Mouse (Mus musculus): Measurements from ENCODE around the gene Mtif3.

Mtif3 gene

DNA sequence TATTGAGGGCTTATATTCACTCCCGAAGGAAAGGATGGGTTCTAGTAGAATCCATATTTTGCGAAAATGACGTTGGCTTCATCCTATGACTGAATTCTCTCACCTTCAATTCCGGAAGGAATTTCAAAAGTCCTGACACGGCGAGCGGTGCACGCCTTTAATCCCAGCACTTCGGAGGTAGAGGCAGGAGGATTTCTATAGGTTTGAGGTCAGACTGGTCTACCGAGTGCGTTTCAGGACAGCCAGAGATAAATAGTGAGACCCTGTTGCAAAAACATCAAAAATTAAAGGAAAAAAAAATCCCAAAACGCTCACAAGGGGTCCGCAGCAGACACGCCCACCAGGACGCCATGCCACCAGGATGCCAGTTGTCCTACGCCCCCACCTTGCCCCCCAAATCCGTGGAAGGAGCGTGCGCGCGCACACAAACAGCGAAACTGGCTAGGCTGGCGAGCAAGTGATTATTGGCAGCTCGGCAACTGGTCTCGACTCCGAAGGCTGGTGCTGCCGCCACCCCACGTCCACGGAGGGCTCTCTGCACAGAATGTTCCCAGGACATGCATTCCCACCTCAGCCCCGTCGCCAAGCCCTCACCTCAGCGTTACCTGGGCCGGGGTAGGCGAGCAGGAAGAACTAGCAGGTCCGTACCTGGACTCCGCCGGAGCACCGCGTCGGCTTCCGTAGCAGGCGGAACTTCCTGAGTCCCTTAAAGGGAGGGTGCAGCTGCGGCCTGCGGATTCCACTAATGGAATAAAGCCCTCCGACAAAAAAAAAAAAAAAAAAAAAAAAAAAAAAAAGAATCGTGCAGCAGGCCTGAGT, at the start of gene Mtif3:
TSS of gene Mtif3 (minus strand) at position 683 of the 819 bp plus-strand sequence.
- peak; percentile 67 to 78 for DNase-seq

DNA sequence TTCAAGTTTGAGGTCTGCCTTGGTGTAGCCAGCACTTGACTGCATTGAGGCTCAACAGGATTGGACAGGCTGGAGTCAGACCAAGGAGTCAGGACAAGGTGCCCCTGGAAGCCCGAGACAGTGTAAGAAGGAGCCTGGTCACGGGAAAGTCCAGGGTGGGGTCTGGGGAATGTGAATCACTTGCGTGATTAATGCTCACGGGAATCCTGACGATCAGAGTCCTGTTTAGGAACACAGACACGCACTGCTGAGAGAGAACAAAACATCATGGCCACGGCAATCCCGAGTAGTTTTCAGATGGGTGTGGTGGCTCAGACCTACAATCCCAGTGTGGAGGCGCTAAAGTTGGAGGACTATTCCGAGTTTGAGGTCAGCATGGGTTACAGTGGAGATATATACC, 47.7 kb upstream of the Mtif3 start:
- no peak for DNase-seq

DNA sequence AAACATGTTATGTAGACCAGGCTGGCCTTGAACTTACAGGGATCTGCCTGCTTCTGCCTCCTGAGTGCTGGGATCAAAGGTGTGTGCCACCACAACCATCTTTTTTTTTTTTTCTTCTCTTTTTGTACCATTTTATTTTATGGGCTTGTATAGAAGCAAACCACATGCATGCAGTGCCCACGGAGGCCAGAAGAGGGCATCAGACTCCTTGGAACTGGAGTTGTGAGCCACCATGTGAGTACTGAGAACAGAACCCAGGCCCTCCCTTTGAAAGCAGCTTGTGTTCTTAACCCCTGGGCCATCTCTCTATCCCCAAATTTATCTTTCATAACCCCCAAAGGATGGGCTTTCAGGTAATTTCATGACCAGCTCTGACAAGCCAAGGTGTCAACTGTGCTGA, 39.7 kb upstream of the Mtif3 start:
- no peak for DNase-seq

DNA sequence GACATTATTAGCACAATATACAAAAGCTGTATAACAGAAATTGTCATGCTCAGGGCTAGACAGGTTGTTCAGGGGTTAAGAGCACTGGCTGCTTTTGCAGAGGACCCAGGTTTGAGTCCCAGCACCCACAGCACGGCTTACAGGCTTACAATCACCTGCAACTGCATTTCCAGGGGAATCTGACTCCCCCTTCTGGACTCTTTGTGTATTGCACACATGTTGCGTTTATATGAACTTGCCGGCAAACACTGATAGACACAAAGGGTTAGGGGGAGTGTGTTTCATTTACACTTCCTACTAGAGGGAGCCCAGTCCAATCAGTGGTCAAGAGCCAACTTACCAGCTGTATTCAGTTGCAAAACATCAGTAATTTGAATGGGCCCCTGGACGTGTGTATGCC, 37.7 kb upstream of the Mtif3 start:
- no peak for DNase-seq

DNA sequence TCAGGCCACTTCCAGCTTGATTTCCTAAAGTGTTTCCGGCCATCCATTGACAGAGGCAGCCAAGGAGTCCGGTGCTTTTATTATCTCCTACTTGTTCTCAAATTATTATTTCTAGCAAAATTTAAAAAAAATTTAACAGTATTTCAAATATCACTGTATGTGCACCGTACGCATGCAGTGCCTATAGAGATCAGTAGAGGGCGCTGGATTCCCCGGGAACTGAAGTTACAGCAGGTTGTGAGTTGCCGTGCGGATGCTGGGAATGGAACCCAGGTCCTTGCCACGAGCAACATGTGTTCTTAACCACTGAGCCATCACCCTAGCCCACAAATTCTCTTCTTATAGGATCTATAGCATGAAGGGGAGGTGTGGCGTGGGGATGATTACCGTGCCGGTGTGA, 35.2 kb upstream of the Mtif3 start:
- DNase-seq, result no peak

DNA sequence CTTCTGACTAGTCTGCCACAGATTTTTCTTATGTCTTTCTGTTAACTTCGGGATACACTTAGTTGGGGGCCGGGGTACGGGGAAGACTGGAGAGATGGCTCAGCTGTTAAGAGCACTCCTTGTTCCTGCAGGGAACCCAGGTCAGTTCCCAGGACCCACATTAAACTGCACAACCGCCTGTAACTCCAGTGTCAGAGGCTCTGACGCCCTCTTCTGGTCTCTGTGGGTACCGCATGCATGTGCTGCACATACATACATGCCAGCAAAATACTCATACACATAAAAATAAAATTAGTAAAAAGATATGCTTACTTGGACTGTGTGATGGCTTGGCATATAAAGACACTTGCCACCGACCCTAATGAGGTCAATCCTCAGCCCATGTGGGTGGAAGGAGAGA, 33.2 kb upstream of the Mtif3 start:
- no peak for DNase-seq

DNA sequence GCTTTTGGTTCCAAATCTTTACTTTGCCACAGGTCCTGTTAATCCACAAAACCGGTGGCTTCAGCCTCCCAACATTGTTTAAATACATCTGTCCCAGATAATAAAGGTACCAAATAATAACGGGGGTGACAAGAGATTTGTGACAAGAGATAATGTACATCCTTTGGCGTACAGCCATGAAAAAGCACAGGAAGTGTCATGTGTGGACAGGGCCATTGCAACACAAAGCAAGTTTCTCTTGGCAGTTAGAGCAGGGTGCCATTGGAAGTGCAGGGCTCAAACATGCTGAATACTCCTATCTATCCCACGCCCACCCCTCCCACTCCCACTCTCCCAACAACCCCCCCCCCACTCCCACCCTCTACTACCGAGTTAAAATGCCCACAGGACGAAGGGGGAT, 31.4 kb upstream of the Mtif3 start:
- DNase-seq, result no peak

DNA sequence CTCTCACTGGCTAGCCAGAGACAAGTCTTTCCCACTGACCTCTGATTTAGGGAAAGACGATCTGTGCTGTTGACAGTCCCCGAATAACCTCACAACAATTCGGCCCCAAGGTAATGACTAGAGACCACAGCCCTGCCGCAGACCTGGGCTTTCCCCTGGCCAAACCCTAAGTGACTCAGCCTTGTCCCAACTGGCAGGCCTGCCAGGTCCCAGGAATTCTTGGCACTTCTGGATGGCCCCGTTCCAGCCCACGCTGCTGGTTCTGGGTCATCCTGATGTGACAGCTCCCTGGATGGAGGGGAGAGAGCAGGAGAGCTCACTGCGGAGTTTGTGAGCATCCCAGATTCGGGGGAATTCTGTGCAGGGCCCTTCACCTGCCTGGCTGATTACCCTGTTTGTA, 29.9 kb upstream of the Mtif3 start:
- no peak for DNase-seq

DNA sequence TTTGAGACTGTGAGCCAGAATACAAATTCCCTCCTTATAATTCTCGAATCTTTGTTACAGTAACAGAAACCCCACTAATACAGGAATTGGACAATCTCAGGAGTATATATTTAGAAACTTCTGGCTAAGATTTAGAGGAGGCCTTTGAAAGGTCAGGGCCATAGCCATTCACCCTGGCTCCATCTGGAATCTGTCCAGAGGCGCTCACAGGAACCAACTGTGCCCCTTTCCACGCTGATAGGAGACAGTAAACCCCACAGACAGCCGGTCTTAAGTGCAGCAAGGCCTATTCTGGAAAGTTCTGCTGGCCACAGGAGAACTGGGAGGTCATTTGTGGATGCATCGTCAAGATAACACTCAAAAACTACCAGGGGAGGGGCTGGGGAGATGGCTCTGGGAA, 25.5 kb upstream of the Mtif3 start:
- DNase-seq, result no peak

DNA sequence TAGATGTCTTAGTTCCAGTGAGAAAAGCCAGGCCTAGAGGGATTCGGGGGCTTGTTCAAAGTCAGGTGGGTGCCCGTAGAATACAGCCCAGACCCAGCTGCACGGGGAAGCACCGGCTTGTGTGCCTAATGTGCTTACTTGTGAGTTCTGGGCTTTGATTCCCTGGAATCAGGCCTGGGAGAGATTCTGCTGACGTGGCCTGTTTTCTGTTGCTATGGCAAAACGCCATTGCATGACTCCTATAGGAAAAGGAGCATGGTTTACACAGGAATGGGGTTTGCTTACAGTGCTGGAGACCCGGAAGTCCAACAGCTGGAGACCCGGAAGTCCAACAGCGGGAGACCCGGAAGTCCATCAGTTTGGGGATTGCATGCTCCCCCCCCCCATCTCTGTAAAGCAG, 24.0 kb upstream of the Mtif3 start:
- DNase-seq, result no peak

DNA sequence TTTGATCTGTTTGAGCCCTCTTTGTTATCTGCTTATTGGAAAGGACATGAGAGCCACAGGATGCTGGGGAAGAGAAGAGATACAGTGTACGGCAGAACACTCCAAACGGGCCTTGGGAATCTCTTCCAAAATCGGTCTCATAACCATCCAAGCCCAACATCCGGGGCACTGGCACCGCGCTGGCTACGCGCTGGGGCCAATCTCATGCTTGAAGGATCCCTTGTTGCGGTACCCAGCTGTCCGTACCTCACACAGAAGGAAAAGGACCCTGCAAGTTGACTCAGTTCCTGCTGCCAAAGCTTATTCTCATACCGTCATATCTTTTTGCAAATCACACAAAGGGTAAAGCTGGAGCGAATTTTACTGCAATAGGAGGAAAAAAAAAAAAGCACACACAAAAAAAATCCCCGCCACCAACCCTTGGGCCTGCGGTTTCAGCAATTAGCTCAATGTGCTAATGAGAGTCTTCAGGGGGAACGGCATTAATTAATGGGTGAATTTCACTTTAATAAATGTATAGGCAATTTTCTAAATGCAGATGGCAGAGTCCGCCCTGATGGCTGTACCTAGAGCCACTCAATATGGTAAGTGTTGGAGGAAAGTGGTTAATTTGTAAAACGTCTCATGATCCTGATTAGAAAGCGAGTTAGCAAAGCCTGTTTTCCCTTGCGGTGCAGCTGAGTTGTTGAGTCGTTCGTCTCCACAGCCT, 22.3 kb upstream of the Mtif3 start:
- no peak for DNase-seq

DNA sequence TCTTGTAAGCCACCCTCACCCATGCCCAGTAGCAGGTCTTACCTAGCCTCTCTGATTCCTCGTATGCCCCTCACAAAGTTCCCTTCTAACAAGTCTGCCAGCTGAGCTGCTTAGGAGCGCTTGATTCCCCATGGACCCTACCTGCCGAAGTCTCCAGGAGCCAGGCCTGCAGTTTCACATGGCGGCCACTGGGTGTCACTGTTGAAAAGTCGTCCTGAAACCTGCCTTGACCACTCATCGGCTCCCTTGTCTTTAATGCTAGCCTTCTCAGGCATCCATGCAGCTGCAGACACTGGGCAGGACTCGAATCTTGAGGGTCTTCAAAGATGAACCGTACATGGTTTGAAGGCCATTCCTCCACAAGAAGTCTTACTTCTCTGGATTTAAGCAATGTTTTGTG, 19.6 kb upstream of the Mtif3 start:
- peak in 1 of 2 experiments; percentile 14 for DNase-seq

DNA sequence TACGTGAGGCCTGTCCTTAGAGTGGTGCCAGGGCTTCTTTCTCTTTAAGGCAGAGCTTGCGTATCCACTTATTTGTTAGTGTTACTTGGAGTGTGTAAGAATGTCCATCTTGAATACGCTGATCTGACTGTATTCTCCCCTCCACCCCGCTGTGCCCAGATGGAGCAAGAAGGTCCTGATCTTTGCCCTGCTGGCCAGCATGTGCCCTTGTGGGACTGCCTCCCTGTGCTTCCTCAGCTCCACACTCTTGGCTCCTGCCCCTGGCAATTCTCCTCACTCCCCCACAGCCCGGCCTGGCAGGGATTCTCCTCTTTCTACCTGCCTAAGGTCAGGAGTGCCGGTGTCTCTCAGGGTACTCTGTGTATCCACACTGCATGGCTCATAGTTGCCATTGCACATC, 17.8 kb upstream of the Mtif3 start:
- DNase-seq, result no peak

DNA sequence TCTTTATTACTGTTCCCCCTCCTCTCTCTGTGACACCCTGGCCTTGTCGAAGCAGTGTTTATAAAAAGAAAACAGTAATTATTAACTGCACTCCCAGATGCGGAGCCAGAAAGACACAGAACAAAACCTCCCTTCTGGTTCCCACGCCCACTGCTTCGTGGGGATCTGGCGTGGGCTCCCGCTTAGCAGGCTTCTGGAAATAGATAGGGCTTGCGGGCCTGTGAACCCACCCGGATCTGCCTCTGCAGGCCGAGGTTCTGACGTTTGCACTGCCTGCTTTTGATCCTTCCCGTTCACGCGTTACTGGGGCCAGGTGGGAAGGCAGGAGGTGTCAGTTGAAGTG, 11.2 kb upstream of the Mtif3 start:
- DNase-seq, result no peak

DNA sequence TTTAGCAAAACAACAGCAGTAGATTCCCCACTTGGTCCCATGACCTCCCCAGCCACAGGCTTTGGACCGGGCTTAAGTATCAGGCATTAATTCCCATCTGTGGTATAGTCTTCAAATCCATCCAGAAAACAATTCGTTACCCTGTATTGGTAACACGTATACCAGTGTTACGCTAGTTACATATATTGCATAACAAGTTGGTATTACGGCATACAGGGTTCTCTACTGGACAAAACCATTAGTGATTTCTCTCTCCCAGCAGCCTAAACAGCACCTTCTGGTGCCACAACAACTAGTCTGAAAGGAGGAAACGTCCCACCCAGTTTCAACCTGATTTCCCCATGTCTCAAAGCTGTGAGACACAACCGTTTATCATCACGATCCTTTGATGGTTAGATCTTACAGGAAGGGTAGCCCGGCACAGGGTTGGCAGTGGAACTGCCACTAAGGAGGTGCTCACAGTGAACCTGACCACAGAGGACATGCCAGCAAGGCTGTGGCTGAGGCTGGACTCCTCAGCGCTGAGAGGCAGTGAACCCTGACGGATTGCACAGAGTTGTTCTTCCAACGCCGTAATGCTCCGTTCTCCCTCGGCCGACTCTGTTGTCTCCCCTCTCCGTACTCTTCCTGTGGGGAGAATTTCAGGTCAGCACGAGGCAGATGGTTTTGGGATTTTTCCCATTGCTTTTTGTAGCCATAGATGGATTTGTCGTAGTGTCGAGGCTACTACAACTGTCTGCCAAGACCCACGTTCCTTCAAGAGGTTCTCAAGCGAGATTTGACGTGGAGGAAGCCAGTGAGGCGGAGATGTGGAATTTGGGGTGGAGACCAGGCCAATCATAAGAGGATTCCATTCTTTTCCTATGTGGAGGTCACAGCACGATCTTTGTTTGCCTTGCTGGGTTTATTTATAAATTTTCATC, 10.5 kb upstream of the Mtif3 start:
- no peak for DNase-seq

DNA sequence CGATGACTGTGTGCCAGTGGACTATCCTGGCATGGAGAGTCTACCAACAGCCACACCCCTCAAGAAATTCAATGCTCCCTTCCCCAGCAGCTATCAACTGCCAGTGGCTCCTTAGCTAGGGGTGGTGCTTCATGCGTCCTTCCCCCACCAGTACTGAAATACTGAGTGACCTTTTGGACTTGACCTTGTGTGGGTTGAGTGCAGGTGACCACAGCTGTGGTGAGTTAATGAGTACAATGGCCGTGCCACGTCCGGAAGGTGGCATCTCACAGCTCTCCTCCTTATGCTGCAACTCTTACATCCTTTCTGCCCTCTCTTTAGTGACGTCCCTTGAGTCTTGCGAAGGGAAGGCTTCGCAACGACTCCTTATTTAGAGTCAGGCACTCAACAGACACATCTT, 9.8 kb upstream of the Mtif3 start:
- no peak for DNase-seq

DNA sequence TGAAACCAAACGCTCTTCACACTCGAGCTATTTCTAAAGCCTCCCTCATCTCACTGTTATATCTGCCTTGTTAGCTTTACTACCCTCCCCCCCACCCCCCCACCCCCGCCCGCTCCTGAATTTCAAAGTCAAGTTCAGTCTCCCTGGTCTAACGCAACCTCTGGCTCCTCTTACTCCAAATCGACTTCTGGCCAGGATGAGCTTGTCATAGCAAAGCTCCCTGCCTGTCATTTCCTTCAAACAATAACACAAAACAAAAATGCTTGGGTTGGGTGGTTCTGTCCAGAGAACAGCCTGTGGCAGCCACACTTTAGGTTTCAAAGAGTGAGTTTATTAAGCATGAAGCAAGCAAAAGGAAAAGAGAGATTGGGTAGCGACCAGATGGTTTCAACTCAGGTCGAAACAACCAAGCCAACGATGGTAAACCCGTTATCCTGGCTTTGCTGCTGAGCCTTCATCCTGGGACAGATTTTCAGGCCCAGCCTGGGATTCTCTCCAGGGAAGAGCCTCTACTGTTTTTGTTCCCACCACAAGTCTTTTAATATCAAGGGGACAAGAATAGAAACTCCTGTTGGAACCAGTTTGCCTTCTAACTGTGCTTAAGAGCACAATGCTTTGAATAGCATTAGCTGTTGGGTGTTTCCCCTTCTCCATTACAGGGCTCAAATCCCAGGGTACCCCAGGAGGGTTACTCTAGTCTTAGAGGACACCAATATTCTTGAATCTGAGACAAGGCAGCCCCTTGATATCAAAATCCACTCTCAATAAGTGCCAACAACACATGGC, 8.4 kb upstream of the Mtif3 start:
- DNase-seq, result no peak

DNA sequence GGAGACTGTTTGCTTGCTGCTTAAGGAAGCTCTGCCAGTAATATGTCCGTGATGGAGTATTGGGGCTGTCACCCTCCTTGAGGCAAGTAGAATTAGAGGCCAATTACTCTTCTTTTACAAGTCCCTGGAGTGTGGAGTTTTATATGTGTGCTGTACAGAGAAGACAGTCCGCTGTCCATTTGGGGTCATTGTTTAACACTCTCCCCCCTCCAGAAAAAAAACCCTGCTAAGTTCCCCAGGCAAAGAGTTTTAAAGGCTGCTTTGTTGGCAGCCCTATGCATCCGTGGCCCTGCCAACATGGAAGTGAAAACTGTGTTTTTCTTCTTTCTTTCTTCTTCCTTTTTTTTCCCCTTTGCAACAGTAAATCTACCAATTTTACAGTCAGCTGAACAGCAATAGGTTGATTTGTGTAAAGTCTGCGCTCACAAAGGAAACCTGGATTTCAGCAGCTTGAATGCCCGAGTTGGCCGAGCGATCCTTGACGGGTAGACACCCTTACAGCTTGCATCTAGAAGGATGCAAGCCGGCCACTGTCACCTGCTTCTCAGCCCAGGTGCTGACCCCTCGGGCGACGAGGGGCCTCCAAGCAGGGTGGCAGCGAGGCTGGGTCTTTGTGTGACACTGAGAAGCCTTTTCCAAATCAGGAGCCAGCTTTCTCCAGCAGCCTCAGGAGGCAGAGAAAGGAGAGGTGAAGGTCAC, 5.2 kb upstream of the Mtif3 start:
- no peak for DNase-seq

DNA sequence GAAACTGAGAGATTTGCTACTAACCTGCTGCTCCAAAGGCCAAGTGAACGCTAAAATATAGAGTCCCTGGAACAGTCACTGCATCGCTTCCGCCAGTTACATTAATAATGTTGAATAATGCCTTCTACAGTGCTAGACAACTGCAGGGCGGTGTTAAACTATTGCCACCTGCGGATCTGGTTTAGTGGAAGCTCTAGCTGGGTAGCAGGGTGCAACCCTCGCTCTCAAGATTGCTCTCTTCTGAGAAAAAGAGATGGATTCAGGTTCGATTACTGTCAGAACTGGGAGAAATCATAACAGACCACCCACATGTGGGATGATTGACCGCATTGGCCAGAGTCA, 308 bp upstream of the Mtif3 start:
- no peak for DNase-seq

DNA sequence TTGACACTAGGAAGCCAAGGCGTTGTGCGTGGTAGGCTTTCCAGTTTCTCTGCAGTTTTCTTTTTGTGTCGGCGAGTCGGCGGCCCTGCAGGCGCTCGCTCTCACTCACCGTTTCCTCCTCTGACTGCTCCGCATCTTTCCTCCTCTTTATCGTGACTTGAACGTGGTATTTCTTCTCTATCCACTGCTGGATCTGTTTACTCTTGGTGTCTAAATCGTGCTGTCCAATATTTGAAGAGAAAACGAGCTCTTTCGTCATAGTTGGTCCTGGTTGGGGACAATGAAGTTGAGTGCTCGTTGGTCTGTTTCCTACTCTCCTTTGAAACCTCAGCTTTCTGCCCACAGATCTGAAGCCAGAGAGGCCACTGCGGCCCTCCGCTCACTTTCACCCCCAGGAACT, 6.9 kb downstream of the Mtif3 start:
- DNase-seq, result no peak

DNA sequence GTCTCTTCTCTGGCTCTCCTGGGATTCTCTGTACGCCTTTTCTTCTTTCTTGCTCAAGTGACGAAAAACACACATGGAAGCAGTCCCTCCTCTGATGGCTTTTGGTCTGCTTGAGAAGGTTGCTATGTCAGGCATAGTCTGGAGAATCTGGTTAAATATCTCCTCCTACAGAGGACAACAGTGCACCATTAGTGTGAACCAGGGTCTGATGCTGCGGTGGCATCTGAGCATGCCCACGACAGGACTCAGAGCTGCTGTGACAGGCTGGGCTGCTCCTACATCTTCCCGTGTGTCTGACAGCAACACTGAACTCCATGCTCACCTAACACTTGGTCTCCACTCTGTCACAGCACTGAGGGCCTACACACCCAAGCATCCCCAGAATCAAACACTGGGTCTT, 7.9 kb downstream of the Mtif3 start:
- no peak for DNase-seq

DNA sequence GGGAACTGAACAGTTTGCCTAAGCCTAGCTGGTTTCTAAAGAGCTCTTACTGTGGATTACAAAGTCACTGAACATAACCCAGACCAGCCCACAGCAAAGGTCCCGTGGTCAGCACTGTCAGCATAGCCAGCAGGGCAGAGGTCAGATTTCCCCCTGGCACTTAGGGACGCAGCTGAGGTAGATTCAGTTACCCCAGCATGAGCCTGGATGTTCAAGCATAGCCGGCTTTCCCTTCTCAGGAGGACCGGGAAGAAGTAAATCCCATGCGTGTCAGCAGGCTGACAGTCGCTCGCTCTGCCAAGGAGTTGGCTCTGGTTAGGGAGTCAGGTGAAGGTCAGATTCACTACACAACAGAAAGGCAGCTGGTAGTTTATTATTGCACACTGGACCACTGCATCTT, 9.0 kb downstream of the Mtif3 start:
- DNase-seq, result no peak

Data from thymus, adult 18-20 months (tissue).